Mouse (Mus musculus) left cerebral cortex, adult 11 months (tissue): ENCODE results near the gene Plbd1.

Experiments used
- DNase-seq: peaks from one replicate; pipeline ENCODE4 v3.0.0; 2022; ENCODE audit warnings: low spot score

Gene Plbd1

GRCm38 (mm10) chr6:136661706-136662016, at the start of gene Plbd1:
TSS of gene Plbd1 (minus strand) at chr6:136661928.
- no peak for DNase-seq

GRCm38 (mm10) chr6:136710408-136710807, 48.7 kb upstream of the Plbd1 start:
- no peak for DNase-seq

- DNase-seq: no peak
Observed at GRCm38 (mm10) chr6:136708597-136708996, 46.9 kb upstream of the Plbd1 start.

- no peak for DNase-seq
Observed at GRCm38 (mm10) chr6:136701878-136702277, 40.1 kb upstream of the Plbd1 start.

- DNase-seq: no peak
Observed at GRCm38 (mm10) chr6:136701185-136701584, 39.5 kb upstream of the Plbd1 start.

- DNase-seq: no peak
Observed at GRCm38 (mm10) chr6:136691314-136691713, 29.6 kb upstream of the Plbd1 start.

GRCm38 (mm10) chr6:136690527-136690926, 28.8 kb upstream of the Plbd1 start:
- no peak for DNase-seq

GRCm38 (mm10) chr6:136689790-136690413, 28.2 kb upstream of the Plbd1 start:
- peak; percentile 2 for DNase-seq

GRCm38 (mm10) chr6:136685433-136685832, 23.7 kb upstream of the Plbd1 start:
- DNase-seq: no peak

- no peak for DNase-seq
Observed at GRCm38 (mm10) chr6:136683410-136684334, 21.9 kb upstream of the Plbd1 start.

- DNase-seq: no peak
Observed at GRCm38 (mm10) chr6:136679381-136679780, 17.7 kb upstream of the Plbd1 start.

GRCm38 (mm10) chr6:136674935-136675334, 13.2 kb upstream of the Plbd1 start:
- no peak for DNase-seq

- peak; percentile 48 for DNase-seq
Observed at GRCm38 (mm10) chr6:136672467-136672866, 10.7 kb upstream of the Plbd1 start.

GRCm38 (mm10) chr6:136669274-136669673, 7.5 kb upstream of the Plbd1 start:
- no peak for DNase-seq

- no peak for DNase-seq
Observed at GRCm38 (mm10) chr6:136668266-136668986, 6.7 kb upstream of the Plbd1 start.

- DNase-seq: no peak
Observed at GRCm38 (mm10) chr6:136662063-136662462, 335 bp upstream of the Plbd1 start.

- DNase-seq: no peak
Observed at GRCm38 (mm10) chr6:136660831-136661705, 660 bp downstream of the Plbd1 start.

GRCm38 (mm10) chr6:136659226-136659625, 2.5 kb downstream of the Plbd1 start:
- DNase-seq: no peak

- no peak for DNase-seq
Observed at GRCm38 (mm10) chr6:136658303-136658702, 3.4 kb downstream of the Plbd1 start.

- no peak for DNase-seq
Observed at GRCm38 (mm10) chr6:136655786-136656185, 5.9 kb downstream of the Plbd1 start.

GRCm38 (mm10) chr6:136654470-136654869, 7.3 kb downstream of the Plbd1 start:
- DNase-seq: no peak

- DNase-seq: no peak
Observed at GRCm38 (mm10) chr6:136653331-136653730, 8.4 kb downstream of the Plbd1 start.
